Mouse (Mus musculus): Measurements from ENCODE around the gene Thrb.
A peak's percentile ranks its signal among the peaks of the same experiment; 100 is the strongest.

DNA sequence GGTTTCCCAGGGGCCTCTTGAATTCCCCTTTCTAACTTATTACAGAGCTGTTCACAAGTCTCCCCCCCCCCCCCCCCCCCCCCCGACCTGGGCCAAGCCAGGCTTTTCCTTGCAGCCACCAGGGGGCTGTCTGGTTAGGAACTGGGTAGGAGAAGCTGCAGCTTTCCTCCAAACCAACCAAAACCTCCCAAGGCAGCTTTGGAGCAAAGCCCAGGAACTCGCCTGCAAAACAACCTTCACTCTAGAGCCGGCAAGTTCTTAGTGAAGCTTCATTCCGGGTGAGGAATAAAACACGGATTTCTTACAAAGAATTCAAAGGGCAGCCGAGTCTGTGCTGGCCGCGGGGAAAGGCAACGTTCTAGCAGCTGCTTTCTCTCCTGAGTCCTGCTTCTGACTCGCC, 1.0 kb upstream of the Thrb start:
- no peak for TF ChIP-seq POLR2A (IDR thresholded peaks at IDR 0.05; ENCODE audit: borderline replicate concordance, insufficient read depth, low read length)
- peak; percentile 45; the same call in 1 of the 2 replicates for TF ChIP-seq CTCF (IDR thresholded peaks at IDR 0.05; ENCODE audit: borderline replicate concordance, insufficient read depth, low read depth, low read length)
